Mouse (Mus musculus): ENCODE measurements around the gene Zscan4d.
"Not testable (repeated sequence)": the region's sequence is repeated elsewhere in the genome, so short reads cannot be mapped to it uniquely, and the experiment has no call there.

The Zscan4d gene

DNA sequence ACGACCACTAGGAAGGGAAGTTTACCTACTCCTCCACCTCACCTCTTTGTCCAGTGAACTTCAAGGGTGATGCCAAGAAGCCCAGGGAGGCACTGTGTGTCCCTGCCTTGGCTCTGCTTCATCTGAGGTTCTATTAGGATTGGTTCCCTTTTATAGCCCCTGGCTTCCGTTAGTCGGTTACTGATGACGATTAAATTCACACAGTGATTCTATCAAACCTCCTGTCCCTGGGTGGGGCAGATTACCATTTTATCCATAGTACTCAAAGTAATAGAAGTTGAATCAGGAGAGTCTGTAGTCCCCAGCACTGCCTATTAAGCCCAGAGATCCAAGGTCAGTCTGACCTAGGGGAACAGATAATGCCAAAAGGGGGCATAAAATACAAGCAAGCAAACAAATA lies at the start of gene Zscan4d:
Zscan4d (minus strand) TSS at position 101 of the 400 bp plus-strand sequence.
- DNase-seq = not testable (repeated sequence)

DNA sequence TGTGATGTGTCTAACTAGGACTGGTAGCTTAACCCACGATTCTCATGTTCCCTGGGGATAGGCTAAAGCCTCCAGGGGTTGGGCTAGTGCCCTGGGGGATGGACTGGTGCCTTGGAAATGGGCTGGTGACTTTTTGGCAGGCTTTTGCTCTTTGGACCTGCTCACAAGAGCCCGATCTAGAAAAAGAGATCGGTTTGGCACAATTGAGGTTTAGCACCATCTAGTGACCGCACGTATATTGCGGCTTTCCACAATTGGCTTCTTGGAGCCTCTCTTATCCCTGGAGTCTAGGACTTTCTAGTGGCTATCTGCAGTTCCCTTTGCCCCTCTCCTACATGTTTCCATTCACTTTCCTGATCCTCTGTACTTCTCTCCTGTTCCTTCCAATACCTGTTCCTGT lies 7.9 kb downstream of the Zscan4d start:
- DNase-seq = not testable (repeated sequence)

All from thymus, adult 18-20 months (tissue).